Mouse (Mus musculus) forebrain, embryonic 13.5 days (tissue): ENCODE results near the gene Rfx6. TPM values are rescaled to one million over a fixed set of nuclear protein-coding genes. Genes with fewer than 3 reads are reported as not detected.

Experiments used
- ATAC-seq: fragments of 200-750 bp; cut with Nextera tagmentation; 2 replicates; pipeline ENCODE4 v1.8.0; 2017
- H3K27ac ChIP-seq: fragments of 300-500 bp; sonication (generic); 2 replicates; pipeline ENCODE4 v1.5.1; 2015; ENCODE audit warnings: inconsistent platforms, mild to moderate bottlenecking, moderate library complexity
- H3K27me3 ChIP-seq: fragments of 300-500 bp; sonication (generic); 2 replicates; pipeline ENCODE4 v1.6.1; 2015; ENCODE audit warnings: mild to moderate bottlenecking, inconsistent platforms
- H3K36me3 ChIP-seq: fragments of 300-500 bp; sonication (generic); 2 replicates; pipeline ENCODE4 v1.6.1; 2015; ENCODE audit warnings: mild to moderate bottlenecking, inconsistent platforms; ENCODE audit not compliant: poor library complexity, severe bottlenecking
- H3K4me1 ChIP-seq: fragments of 300-500 bp; sonication (generic); 2 replicates; pipeline ENCODE4 v1.6.1; 2015; ENCODE audit warnings: inconsistent platforms
- H3K4me2 ChIP-seq: fragments of 300-500 bp; sonication (generic); 2 replicates; pipeline ENCODE4 v1.6.1; 2015; ENCODE audit warnings: inconsistent platforms, mild to moderate bottlenecking, moderate library complexity
- H3K4me3 ChIP-seq: fragments of 300-500 bp; sonication (generic); 2 replicates; pipeline ENCODE4 v1.5.1; 2015; ENCODE audit warnings: mild to moderate bottlenecking, inconsistent platforms
- H3K9ac ChIP-seq: fragments of 300-500 bp; sonication (generic); 2 replicates; pipeline ENCODE4 v1.6.1; 2015; ENCODE audit warnings: mild to moderate bottlenecking, inconsistent platforms
- H3K9me3 ChIP-seq: fragments of 300-500 bp; sonication (generic); replicated peaks from 2 replicates; pipeline ENCODE4 v1.6.1; 2016; ENCODE audit warnings: inconsistent platforms
- WGBS: fragments of 180-500 bp; shearing (Covaris S2); methylation state at CpG from one replicate; pipeline ENCODE4 v1.1.7; 2015; 5-methylcytosine and 5-hydroxymethylcytosine counted together
- polyA plus RNA-seq: library from polyadenylated mRNA; unstranded; fragments of >200 nt; fragmentation: Nextera tagmentation; extraction: Ambion mirVana; gene quantifications from 2 replicates; pipeline ENCODE4 v1.2.1, GENCODE M21; 2015

Gene Rfx6
- polyA plus RNA-seq, 1 experiment from 2014 or later: not detected

GRCm38 (mm10) chr10:51769252-51769651 lies 91.7 kb downstream of the Rfx6 start:
- Histone ChIP-seq H3K27ac (no peak overlapping the region), H3K27me3 (no peaks in the 10 kb centered on the region)
- ATAC-seq: no peak

GRCm38 (mm10) chr10:51779648-51780047 lies 102.1 kb downstream of the Rfx6 start:
- H3K27me3 ChIP-seq: no peaks in the 10 kb centered on the region
- 68% methylated on average over 2 of the region's 2 CpGs for WGBS
- ATAC-seq: no peak
- no peaks in the 10 kb centered on the region for H3K9me3 ChIP-seq
- no peak overlapping the region for H3K4me3 ChIP-seq
- no peaks in the 10 kb centered on the region for H3K36me3 ChIP-seq
- H3K4me1 ChIP-seq: no peaks in the 10 kb centered on the region
- H3K27ac ChIP-seq: no peak overlapping the region
- no peak overlapping the region for H3K4me2 ChIP-seq
- H3K9ac ChIP-seq: no peak overlapping the region

More at GRCm38 (mm10) chr10:51769252-51769651, 91.7 kb downstream of the Rfx6 start:
- no peaks in the 10 kb centered on the region for H3K36me3 ChIP-seq
- WGBS: 73% methylated on average over 7 of the region's 7 CpGs
- H3K4me2 ChIP-seq: no peak overlapping the region
- no peaks in the 10 kb centered on the region for H3K4me1 ChIP-seq
- no peak overlapping the region for H3K4me3 ChIP-seq
- no peak overlapping the region for H3K9ac ChIP-seq
- H3K9me3 ChIP-seq: no peaks in the 10 kb centered on the region

Other genes with a start within 250 kb of the Rfx6 start
- gene Gm49339, start 197.1 kb upstream of the Rfx6 start, polyA plus RNA-seq: 0.25 TPM in 1 of 2 replicates, not detected in the other
- gene Lilr4b, start 197.1 kb upstream of the Rfx6 start, polyA plus RNA-seq: 0.11 TPM in 1 of 2 replicates, not detected in the other
- 0.25 and 0.45 TPM in 2 replicates for gene Lilrb4a, start 186.8 kb upstream of the Rfx6 start, polyA plus RNA-seq
- gene Fam162b, start 87.2 kb upstream of the Rfx6 start, polyA plus RNA-seq: 2.6 and 3.2 TPM in 2 replicates
- gene Gprc6a, start 46.3 kb upstream of the Rfx6 start, polyA plus RNA-seq: not detected in 2 replicates